Comparison of ENCODE assay signal across 8 mouse cellular contexts in the genomic region with DNA sequence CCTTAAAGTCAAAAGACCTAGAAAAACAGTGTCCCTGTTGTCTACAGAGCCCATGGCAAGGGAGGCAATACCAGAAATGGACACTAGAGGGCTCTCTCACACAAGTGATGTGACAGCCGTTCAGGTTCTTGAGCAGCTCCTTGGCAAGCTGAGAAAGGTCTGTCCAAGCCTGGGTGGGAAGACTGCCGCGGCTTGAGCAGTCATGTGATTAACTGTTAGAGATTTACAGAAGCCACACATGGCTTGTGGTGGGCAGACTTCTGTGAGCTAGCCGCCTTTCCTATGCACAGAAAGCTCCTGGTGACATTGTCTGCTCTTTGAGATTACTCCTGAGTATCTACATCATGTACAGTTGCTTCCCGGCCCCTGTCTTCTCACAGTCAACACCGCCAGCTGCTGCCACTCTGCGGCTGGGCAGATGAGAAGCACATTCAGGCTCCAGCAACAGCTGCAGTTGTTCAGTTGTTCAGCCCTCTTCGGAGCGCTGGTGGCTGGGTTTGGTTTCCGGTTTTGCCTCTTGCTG.
DNase-seq lines count a peak whose midpoint lies in the region; ATAC-seq and TF ChIP-seq lines count a peak whose summit lies in the region.

No protein-coding gene starts in this region.

- H3K4me2 ChIP-seq in forebrain, embryonic 12.5 days = no peak overlapping the region
- peak overlapping the region; percentile 48 for H3K4me2 ChIP-seq in heart, embryonic 16.5 days (ENCODE audit: low read depth, low read length)
- H3K4me2 ChIP-seq in liver, embryonic 16.5 days (ENCODE audit: low read depth, low read length) = no peak overlapping the region
- H3K4me2 ChIP-seq in neural tube, embryonic 13.5 days = 0 out of 2 replicates have a peak overlapping the region, but pooled peaks have one; percentile 3

- H3K4me1 ChIP-seq in E14TG2a.4 (replicated peaks; ENCODE audit: low read depth, low read length) = peaks cover 15% of the 10 kb centered on the region
- H3K4me1 ChIP-seq in forebrain, embryonic 12.5 days = peaks cover 3% of the 10 kb centered on the region; the same call in 1 of the 2 replicates
- peaks cover 4% of the 10 kb centered on the region for H3K4me1 ChIP-seq in heart, embryonic 16.5 days (ENCODE audit: control insufficient read depth, insufficient read depth, low read length)
- H3K4me1 ChIP-seq in liver, embryonic 16.5 days (ENCODE audit: control insufficient read depth, low read depth, low read length) = no peaks in the 10 kb centered on the region
- H3K4me1 ChIP-seq in neural tube, embryonic 13.5 days (replicated peaks) = peaks cover 4% of the 10 kb centered on the region

- peak; percentile 99 for TF ChIP-seq CTCF in E14TG2a.4 (conservative IDR thresholded peaks at IDR 0.05; ENCODE audit: low read length)

- WGBS in forebrain, embryonic 12.5 days = 53% methylated on average over 10 of the region's 10 CpGs
- WGBS in heart, embryonic 16.5 days = 29% methylated on average over 10 of the region's 10 CpGs
- WGBS in liver, embryonic 16.5 days (ENCODE audit: insufficient replicate concordance) = 34% methylated on average over 10 of the region's 10 CpGs
- 49% methylated on average over 10 of the region's 10 CpGs for WGBS in neural tube, embryonic 13.5 days

- H3K27me3 ChIP-seq in E14TG2a.4 (ENCODE audit: insufficient read depth, low read length) = no peaks in the 10 kb centered on the region; the same call in 1 of the 2 replicates
- H3K27me3 ChIP-seq in forebrain, embryonic 12.5 days = no peaks in the 10 kb centered on the region; the same call in 1 of the 2 replicates
- H3K27me3 ChIP-seq in heart, embryonic 16.5 days (ENCODE audit: control insufficient read depth, insufficient read depth, low read length) = no peaks in the 10 kb centered on the region
- no peaks in the 10 kb centered on the region for H3K27me3 ChIP-seq in liver, embryonic 16.5 days (ENCODE audit: control insufficient read depth, insufficient read depth, low read depth, low read length)
- no peaks in the 10 kb centered on the region for H3K27me3 ChIP-seq in neural tube, embryonic 13.5 days

- H3K4me3 ChIP-seq in E14TG2a.4 (replicated peaks; ENCODE audit: low read length) = no peak overlapping the region
- no peak overlapping the region for H3K4me3 ChIP-seq in forebrain, embryonic 12.5 days (replicated peaks)
- 0 out of 2 replicates have a peak overlapping the region, but pooled peaks have one; percentile 17 for H3K4me3 ChIP-seq in heart, embryonic 16.5 days (ENCODE audit: low read length)
- H3K4me3 ChIP-seq in liver, embryonic 16.5 days (ENCODE audit: low read depth, low read length) = no peak overlapping the region
- no peak overlapping the region for H3K4me3 ChIP-seq in neural tube, embryonic 13.5 days

- H3K36me3 ChIP-seq in E14TG2a.4 (ENCODE audit: insufficient read depth, low read length) = no peaks in the 10 kb centered on the region
- H3K36me3 ChIP-seq in forebrain, embryonic 12.5 days (replicated peaks) = no peaks in the 10 kb centered on the region
- H3K36me3 ChIP-seq in heart, embryonic 16.5 days (ENCODE audit: control insufficient read depth, insufficient read depth) = no peaks in the 10 kb centered on the region
- H3K36me3 ChIP-seq in liver, embryonic 16.5 days (ENCODE audit: control insufficient read depth, insufficient read depth) = no peaks in the 10 kb centered on the region
- H3K36me3 ChIP-seq in neural tube, embryonic 13.5 days = no peaks in the 10 kb centered on the region

- peak; percentile 80 for DNase-seq in c-Kit-positive CD71-positive TER-119-negative erythroid progenitor cells, embryonic 14.5 days (ENCODE audit: low read depth)
- DNase-seq in kidney, postnatal 25 days = peak; percentile 90 to 97
- peak; percentile 76 for DNase-seq in telencephalon, adult 2 months (ENCODE audit: low read depth, low spot score)

- peak; percentile 76 for ATAC-seq in forebrain, embryonic 12.5 days (ENCODE audit: low FRiP score)
- peak; percentile 69 for ATAC-seq in heart, embryonic 16.5 days (replicated peaks; ENCODE audit: extremely low read depth, insufficient read depth, low FRiP score)
- ATAC-seq in liver, embryonic 16.5 days (ENCODE audit: low read depth) = 0 out of 2 replicates have a peak, but pooled peaks have one; percentile 24
- peak; percentile 85 for ATAC-seq in neural tube, embryonic 13.5 days (ENCODE audit: low read depth)

- H3K27ac ChIP-seq in forebrain, embryonic 12.5 days = no peak overlapping the region
- peak overlapping the region; percentile 57 for H3K27ac ChIP-seq in heart, embryonic 16.5 days (ENCODE audit: low read length)
- no peak overlapping the region for H3K27ac ChIP-seq in liver, embryonic 16.5 days (ENCODE audit: low read length)
- no peak overlapping the region for H3K27ac ChIP-seq in neural tube, embryonic 13.5 days (replicated peaks)

- peaks cover 7% of the 10 kb centered on the region; the same call in 1 of the 2 replicates for H3K9me3 ChIP-seq in E14TG2a.4 (ENCODE audit: low read length)
- H3K9me3 ChIP-seq in forebrain, embryonic 12.5 days = no peaks in the 10 kb centered on the region
- no peaks in the 10 kb centered on the region for H3K9me3 ChIP-seq in heart, embryonic 16.5 days (replicated peaks; ENCODE audit: control insufficient read depth, low read length)
- H3K9me3 ChIP-seq in liver, embryonic 16.5 days (replicated peaks; ENCODE audit: control insufficient read depth, low read length) = no peaks in the 10 kb centered on the region
- no peaks in the 10 kb centered on the region for H3K9me3 ChIP-seq in neural tube, embryonic 13.5 days

- H3K9ac ChIP-seq in forebrain, embryonic 12.5 days = no peak overlapping the region
- H3K9ac ChIP-seq in heart, embryonic 16.5 days (ENCODE audit: low read length) = 0 out of 2 replicates have a peak overlapping the region, but pooled peaks have one; percentile 32
- no peak overlapping the region for H3K9ac ChIP-seq in liver, embryonic 16.5 days (ENCODE audit: low read depth, low read length)
- H3K9ac ChIP-seq in neural tube, embryonic 13.5 days = no peak overlapping the region

Comparison
In these comparisons a context has a peak if more than half of its experiments do, and no peak if none do; other contexts are left out.
1. ATAC-seq: peak in every context shown above with its lines; median percentile 85 in neural tube, embryonic 13.5 days; 76 in forebrain, embryonic 12.5 days; 69 in heart, embryonic 16.5 days; 24 in liver, embryonic 16.5 days.
2. H3K4me2 ChIP-seq: peak in heart, embryonic 16.5 days (single experiment) and neural tube, embryonic 13.5 days (single experiment); none in forebrain, embryonic 12.5 days (single experiment) and liver, embryonic 16.5 days (single experiment).
3. Peak in every context shown above with its lines, with median percentiles within 50 percentile points of each other: DNase-seq.